Mouse (Mus musculus) thymus, postnatal 10 days (tissue): ENCODE results near the gene Vmn1r84.

Experiments used
- DNase-seq, 2 experiments: peaks; one replicate each; pipeline ENCODE4 v3.0.0; 2021; ENCODE audit warnings: low spot score in 2 of 2

Gene Vmn1r84

DNA sequence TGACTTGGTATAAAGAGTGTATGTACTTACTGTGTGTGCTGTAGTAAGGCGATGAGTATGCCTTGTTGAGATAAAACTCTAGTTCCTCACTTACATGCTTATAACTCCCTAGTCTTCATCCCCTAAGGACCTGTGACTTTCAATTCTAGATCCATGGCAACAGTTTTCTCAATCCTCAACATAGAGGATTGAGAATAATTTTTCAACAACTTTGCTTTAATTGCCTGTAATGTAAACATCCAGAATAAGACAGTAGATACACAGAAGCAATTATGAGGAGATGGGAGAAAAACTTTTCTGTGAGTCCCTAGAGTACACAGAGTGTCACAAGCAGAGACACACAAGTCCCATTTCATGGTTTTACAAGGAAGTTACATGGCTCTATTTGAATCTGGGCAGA lies at the start of gene Vmn1r84:
TSS of gene Vmn1r84 (minus strand) at position 101 of the 400 bp plus-strand sequence.
- no peak for DNase-seq

DNA sequence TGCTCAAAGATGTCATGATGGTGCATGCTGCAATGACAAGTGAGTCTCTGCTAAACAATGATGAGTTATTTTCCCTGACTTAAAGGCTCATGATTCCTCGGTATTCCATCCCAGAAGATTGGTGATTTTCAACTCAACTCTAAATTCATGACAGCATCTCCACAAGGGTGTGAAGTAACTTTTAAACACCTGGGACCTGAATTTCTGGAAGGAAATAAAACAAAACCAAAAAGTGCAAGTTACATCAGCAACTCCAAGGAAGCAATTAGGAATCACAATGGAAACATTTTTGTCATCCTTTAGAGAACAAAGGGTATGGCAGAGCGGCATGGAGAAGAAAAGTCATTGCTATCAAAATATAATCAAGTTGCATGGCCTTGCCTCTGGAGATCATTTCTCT lies 39.7 kb downstream of the Vmn1r84 start, which contains the start of gene Vmn1r83:
TSS of gene Vmn1r83 (minus strand) at position 101 of the 400 bp plus-strand sequence.
- no peak for DNase-seq
